Mouse (Mus musculus) limb, embryonic 11.5 days (tissue): ENCODE data around the gene Vps53. TPM values are rescaled to one million over a fixed set of nuclear protein-coding genes. Genes with fewer than 3 reads are reported as not detected.
A peak's percentile ranks its signal among the peaks of the same experiment; 100 is the strongest.
"Not testable (repeated sequence)": the region's sequence is repeated elsewhere in the genome, so short reads cannot be mapped to it uniquely, and the experiment has no call there.

ENCODE experiments used
- ATAC-seq: fragments of 200-750 bp; cut with Nextera tagmentation; 2 replicates; pipeline ENCODE4 v1.8.0; 2017; ENCODE audit warnings: low read depth; ENCODE audit not compliant: insufficient number of reproducible peaks, low FRiP score, low TSS enrichment
- DNase-seq: peaks from one replicate; pipeline ENCODE4 v3.0.0-alpha.2; 2015; ENCODE audit warnings: low spot score
- H3K27ac ChIP-seq: fragments of 300-500 bp; sonication (generic); replicated peaks from 2 replicates; pipeline ENCODE4 v1.5.1; 2014; ENCODE audit warnings: low read depth, mild to moderate bottlenecking, low read length
- H3K27me3 ChIP-seq: fragments of 300-500 bp; sonication (generic); 2 replicates; pipeline ENCODE4 v1.6.1; 2014; ENCODE audit warnings: mild to moderate bottlenecking, low read length, mixed read lengths; ENCODE audit not compliant: control insufficient read depth, insufficient read depth
- H3K36me3 ChIP-seq: fragments of 300-500 bp; sonication (generic); 2 replicates; pipeline ENCODE4 v1.6.1; 2014; ENCODE audit warnings: mild to moderate bottlenecking, low read length, moderate library complexity, mixed read lengths; ENCODE audit not compliant: control insufficient read depth, insufficient read depth
- H3K4me1 ChIP-seq: fragments of 300-500 bp; sonication (generic); 2 replicates; pipeline ENCODE4 v1.6.1; 2014; ENCODE audit warnings: low read length, mixed read lengths; ENCODE audit not compliant: control insufficient read depth, insufficient read depth
- H3K4me2 ChIP-seq: fragments of 300-500 bp; sonication (generic); 2 replicates; pipeline ENCODE4 v1.6.1; 2014; ENCODE audit warnings: low read depth, mild to moderate bottlenecking, moderate library complexity; ENCODE audit not compliant: severe bottlenecking
- H3K4me3 ChIP-seq: fragments of 300-500 bp; sonication (generic); 2 replicates; pipeline ENCODE4 v1.5.1; 2014; ENCODE audit warnings: low read depth, low read length
- H3K9ac ChIP-seq: fragments of 300-500 bp; sonication (generic); 2 replicates; pipeline ENCODE4 v1.6.1; 2014; ENCODE audit warnings: mild to moderate bottlenecking, low read length
- H3K9me3 ChIP-seq: fragments of 300-500 bp; sonication (generic); 2 replicates; pipeline ENCODE4 v1.6.1; 2016; ENCODE audit warnings: low read length; ENCODE audit not compliant: control insufficient read depth
- WGBS: fragments of 180-500 bp; shearing (Covaris S2); extraction: QIAGEN DNeasy Blood & Tissue Kit; methylation state at CpG from one replicate; pipeline ENCODE4 v1.1.7; 2014; 5-methylcytosine and 5-hydroxymethylcytosine counted together
- polyA plus RNA-seq: library from polyadenylated mRNA; unstranded; fragments of >200 nt; fragmentation: Nextera tagmentation; extraction: Ambion mirVana; gene quantifications from 2 replicates; pipeline ENCODE4 v1.2.1, GENCODE M21; 2014

Vps53 gene
- polyA plus RNA-seq, 1 experiment from 2014 or later = 40.4 TPM

- not testable (repeated sequence) for H3K4me1 ChIP-seq
- WGBS = 90% methylated on average over 3 of the region's 6 CpGs
Measured at GRCm38 (mm10) chr11:76211595-76211994, 32.1 kb upstream of the Vps53 start.

GRCm38 (mm10) chr11:76210228-76210985 lies 31.0 kb upstream of the Vps53 start:
- H3K4me1 ChIP-seq = no peaks in the 10 kb centered on the region
- no peak overlapping the region for H3K4me3 ChIP-seq
- 92% methylated on average over 13 of the region's 13 CpGs for WGBS
- H3K27ac ChIP-seq = no peak overlapping the region
- no peaks in the 10 kb centered on the region for H3K27me3 ChIP-seq
- no peak for ATAC-seq
- H3K9me3 ChIP-seq = no peaks in the 10 kb centered on the region
- no peak overlapping the region for H3K9ac ChIP-seq
- no peak for DNase-seq
- H3K36me3 ChIP-seq = peaks cover 22% of the 10 kb centered on the region; the same call in 1 of the 2 replicates
- H3K4me2 ChIP-seq = no peak overlapping the region

More at GRCm38 (mm10) chr11:76211595-76211994, 32.1 kb upstream of the Vps53 start:
- H3K4me3 ChIP-seq, H3K4me2 ChIP-seq, H3K9me3 ChIP-seq, H3K9ac ChIP-seq, H3K27me3 ChIP-seq, ATAC-seq, DNase-seq, H3K27ac ChIP-seq: not testable (repeated sequence)
- peaks cover 17% of the 10 kb centered on the region; the same call in 1 of the 2 replicates for H3K36me3 ChIP-seq

- no peaks in the 10 kb centered on the region for H3K27me3 ChIP-seq
- H3K4me1 ChIP-seq = peaks cover 4% of the 10 kb centered on the region; the same call in 1 of the 2 replicates
- WGBS = 94% methylated on average over 5 of the region's 5 CpGs
- no peak overlapping the region for H3K4me2 ChIP-seq
- no peak overlapping the region for H3K27ac ChIP-seq
- no peaks in the 10 kb centered on the region for H3K9me3 ChIP-seq
- peaks cover 7% of the 10 kb centered on the region; the same call in 1 of the 2 replicates for H3K36me3 ChIP-seq
- H3K9ac ChIP-seq = no peak overlapping the region
- ATAC-seq = no peak
- no peak for DNase-seq
- H3K4me3 ChIP-seq = no peak overlapping the region
Measured at GRCm38 (mm10) chr11:76206793-76207192, 27.3 kb upstream of the Vps53 start.

GRCm38 (mm10) chr11:76201761-76202674 lies 22.6 kb upstream of the Vps53 start:
- Histone ChIP-seq H3K4me3 (peak overlapping the region; percentile 92), H3K4me1 (peaks cover 4% of the 10 kb centered on the region), H3K9ac (peak overlapping the region; percentile 89), H3K9me3 (no peaks in the 10 kb centered on the region), H3K27me3 (no peaks in the 10 kb centered on the region), H3K4me2 (peak overlapping the region; percentile 86), H3K36me3 (peaks cover 5% of the 10 kb centered on the region; the same call in 1 of the 2 replicates), H3K27ac (peak overlapping the region; percentile 42; the same call in 1 of the 2 replicates)
- WGBS = under 1% methylated on average over 84 of the region's 90 CpGs
- DNase-seq = peak; percentile 83
- ATAC-seq = peak; percentile 92

- no peak overlapping the region for H3K27ac ChIP-seq
- H3K36me3 ChIP-seq = no peaks in the 10 kb centered on the region
- H3K27me3 ChIP-seq = no peaks in the 10 kb centered on the region
- no peaks in the 10 kb centered on the region; the same call in 1 of the 2 replicates for H3K4me1 ChIP-seq
- ATAC-seq (no peak), DNase-seq (no peak)
- H3K9me3 ChIP-seq = no peaks in the 10 kb centered on the region
- no peak overlapping the region for H3K4me3 ChIP-seq
- WGBS = 55% methylated on average over 8 of the region's 8 CpGs
- no peak overlapping the region for H3K9ac ChIP-seq
- no peak overlapping the region for H3K4me2 ChIP-seq
Measured at GRCm38 (mm10) chr11:76196977-76197469, 17.6 kb upstream of the Vps53 start.

GRCm38 (mm10) chr11:76196275-76196976 lies 17.0 kb upstream of the Vps53 start:
- DNase-seq = no peak
- Histone ChIP-seq H3K27ac (no peak overlapping the region), H3K9ac (no peak overlapping the region), H3K4me1 (no peaks in the 10 kb centered on the region; the same call in 1 of the 2 replicates), H3K36me3 (no peaks in the 10 kb centered on the region), H3K9me3 (no peaks in the 10 kb centered on the region), H3K4me3 (no peak overlapping the region), H3K4me2 (no peak overlapping the region), H3K27me3 (no peaks in the 10 kb centered on the region)
- ATAC-seq = no peak
- WGBS = 66% methylated on average over 8 of the region's 8 CpGs

- H3K4me2 ChIP-seq = no peak overlapping the region
- H3K4me1 ChIP-seq = no peaks in the 10 kb centered on the region
- H3K27ac ChIP-seq = no peak overlapping the region
- DNase-seq (no peak), ATAC-seq (no peak)
- H3K9ac ChIP-seq = no peak overlapping the region
- H3K4me3 ChIP-seq = no peak overlapping the region
- 88% methylated on average over 5 of the region's 6 CpGs for WGBS
- no peaks in the 10 kb centered on the region for H3K36me3 ChIP-seq
- H3K27me3 ChIP-seq = no peaks in the 10 kb centered on the region
- H3K9me3 ChIP-seq = no peaks in the 10 kb centered on the region
Measured at GRCm38 (mm10) chr11:76186908-76187307, 7.5 kb upstream of the Vps53 start.

GRCm38 (mm10) chr11:76183745-76184144 lies 4.3 kb upstream of the Vps53 start:
- no peak for ATAC-seq
- H3K27ac ChIP-seq = no peak overlapping the region
- no peaks in the 10 kb centered on the region for H3K9me3 ChIP-seq
- no peak overlapping the region for H3K9ac ChIP-seq
- H3K27me3 ChIP-seq = no peaks in the 10 kb centered on the region
- WGBS = 93% methylated on average over 4 of the region's 4 CpGs
- H3K4me1 ChIP-seq = peaks cover under 1% of the 10 kb centered on the region; the same call in 1 of the 2 replicates
- H3K4me2 ChIP-seq = no peak overlapping the region
- no peak overlapping the region for H3K4me3 ChIP-seq
- no peak for DNase-seq
- no peaks in the 10 kb centered on the region for H3K36me3 ChIP-seq
